Mouse (Mus musculus) B cell, adult 62 days (primary cell): ENCODE measurements around the gene Tex264. TPM values are rescaled to one million over a fixed set of nuclear protein-coding genes. Genes with fewer than 3 reads are reported as not detected.

Experiments used
- total RNA-seq: library from RNA; stranded (reverse); gene quantifications from 4 replicates; pipeline ENCODE4 v1.2.4, GENCODE M21; 2023

Tex264 gene
- total RNA-seq: 35.4 to 37.0 TPM (median 36.3 TPM) in 4 replicates

GRCm38 (mm10) chr9:106685249-106686101 lies at the start of gene Tex264:
Tex264 (minus strand) TSS chr9:106685927.

GRCm38 (mm10) chr9:106655884-106656720 lies 29.6 kb downstream of the Tex264 start, which contains the start of gene Grm2:
Grm2 (minus strand) TSS chr9:106656082.

DNA sequence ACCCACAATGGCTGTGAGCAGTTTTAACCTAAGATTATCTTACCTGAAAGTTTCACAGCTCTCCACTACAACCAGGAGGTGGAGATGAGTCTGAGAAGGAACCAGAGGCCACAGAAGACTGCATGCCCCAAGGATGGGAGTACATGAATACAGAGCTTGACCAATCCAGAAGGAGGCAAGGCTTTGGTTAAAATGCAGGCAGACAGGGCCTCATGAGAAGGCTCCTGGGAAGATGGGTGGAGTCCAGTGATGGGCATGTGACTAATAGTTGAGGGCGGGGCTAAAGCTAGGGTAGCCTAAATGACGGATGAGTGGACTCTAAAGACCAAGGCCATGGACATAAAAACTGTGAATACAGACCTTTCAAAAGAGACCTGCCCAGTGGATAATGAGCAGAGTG lies 59.4 kb downstream of the Tex264 start, which contains the start of gene Iqcf6:
Gene Iqcf6 (plus strand): TSS at position 301 of the 400 bp plus-strand sequence.

Other genes starting within 250 kb of the Tex264 start
- 16.8 to 19.5 TPM (median 17.8 TPM) in 4 replicates for gene Acy1, start 247.6 kb downstream of the Tex264 start, total RNA-seq
- 4.4 to 6.3 TPM (median 5.1 TPM) in 4 replicates for gene Abhd14b, start 238.5 kb downstream of the Tex264 start, total RNA-seq
- gene Abhd14a, start 238.2 kb downstream of the Tex264 start, total RNA-seq: 7.2 to 9.9 TPM (median 8.4 TPM) in 4 replicates
- gene Pcbp4, start 232.6 kb downstream of the Tex264 start, total RNA-seq: 4.8 to 8.3 TPM (median 5.7 TPM) in 4 replicates
- gene Gpr62, start 220.0 kb downstream of the Tex264 start, total RNA-seq: 0.30 to 0.66 TPM (median 0.47 TPM) in 3 of 4 replicates, not detected in the other
- gene Rrp9, start 210.0 kb downstream of the Tex264 start, total RNA-seq: 51.1 to 62.7 TPM (median 59.3 TPM) in 4 replicates
- gene Parp3, start 209.0 kb downstream of the Tex264 start, total RNA-seq: 43.4 to 56.2 TPM (median 50.5 TPM) in 4 replicates
- gene Iqcf1, start 186.0 kb downstream of the Tex264 start, total RNA-seq: not detected in 4 replicates
- not detected in 4 replicates for gene Iqcf5, start 171.4 kb downstream of the Tex264 start, total RNA-seq
- gene Iqcf3, start 124.3 kb downstream of the Tex264 start, total RNA-seq: not detected in 4 replicates
- not detected in 4 replicates for gene Iqcf4, start 114.9 kb downstream of the Tex264 start, total RNA-seq
- gene Iqcf6, start 59.3 kb downstream of the Tex264 start, total RNA-seq: not detected in 4 replicates
- not detected in 4 replicates for gene Grm2, start 29.8 kb downstream of the Tex264 start, total RNA-seq
- gene Rad54l2, start 103.3 kb upstream of the Tex264 start, total RNA-seq: 32.9 to 38.6 TPM (median 35.5 TPM) in 4 replicates
- 36.8 to 47.5 TPM (median 42.7 TPM) in 4 replicates for gene Dcaf1, start 135.9 kb upstream of the Tex264 start, total RNA-seq
- gene Rbm15b, start 201.5 kb upstream of the Tex264 start, total RNA-seq: 19.6 to 37.1 TPM (median 21.7 TPM) in 4 replicates
- 107 to 117 TPM (median 112 TPM) in 4 replicates for gene Manf, start 206.1 kb upstream of the Tex264 start, total RNA-seq